Mouse (Mus musculus): Measurements from ENCODE around the gene Lrp6.

GRCm38 (mm10) chr6:134566248-134566817 is 432 bp downstream of the Lrp6 start:
- no peak for TF ChIP-seq FLI1 (IDR thresholded peaks at IDR 0.05; ENCODE audit: low read length)
- TF ChIP-seq GATA1 (IDR thresholded peaks at IDR 0.05; ENCODE audit: borderline replicate concordance, low read length): no peak

All from megakaryocyte, embryonic 14.5 days (primary cell).